Mouse (Mus musculus): ENCODE measurements around the gene Teddm2. TPM values are rescaled to one million over a fixed set of nuclear protein-coding genes. Genes with fewer than 3 reads are reported as not detected.
"Not testable (repeated sequence)": the region's sequence is repeated elsewhere in the genome, so short reads cannot be mapped to it uniquely, and the experiment has no call there.

Gene Teddm2
- total RNA-seq, 2 experiments from 2014 or later, result 3.6 to 3.9 TPM

- DNase-seq (ENCODE audit: low spot score in 2 of 2), result no peak
- intact Hi-C loops (cut with DNase I), result no loop called here
These were observed 8.2 kb upstream of the Teddm2 start for GRCm38 (mm10) chr1:153908208-153908607.

GRCm38 (mm10) chr1:153905884-153906283 lies 5.9 kb upstream of the Teddm2 start:
- intact Hi-C loops (cut with DNase I), result no loop called here
- no peak for DNase-seq (ENCODE audit: low spot score in 2 of 2)

GRCm38 (mm10) chr1:153904236-153904635 lies 4.2 kb upstream of the Teddm2 start:
- no peak for DNase-seq (ENCODE audit: low spot score in 2 of 2)
- intact Hi-C loops (cut with DNase I), result no loop called here

GRCm38 (mm10) chr1:153903006-153903405 lies 3.0 kb upstream of the Teddm2 start:
- no peak for DNase-seq (ENCODE audit: low spot score in 2 of 2)
- intact Hi-C loops (cut with DNase I), result no loop called here

GRCm38 (mm10) chr1:153900860-153901730 lies 1.1 kb upstream of the Teddm2 start:
- intact Hi-C loops (cut with DNase I), result no loop called here
- no peak for DNase-seq (ENCODE audit: low spot score in 2 of 2)

GRCm38 (mm10) chr1:153900381-153900780 lies 353 bp upstream of the Teddm2 start:
- DNase-seq (ENCODE audit: low spot score in 2 of 2), result no peak
- intact Hi-C loops (cut with DNase I), result no loop called here

GRCm38 (mm10) chr1:153898989-153899730 lies 868 bp downstream of the Teddm2 start:
- no peak for DNase-seq (ENCODE audit: low spot score in 2 of 2)
- intact Hi-C loops (cut with DNase I), result loop anchor here (1.0 to 5.0 kb wide), 2 partner anchors 133 to 828 kb away; no protein-coding TSS in a partner anchor

- no peak for DNase-seq (ENCODE audit: low spot score in 2 of 2)
- intact Hi-C loops (cut with DNase I), result loop anchor here (1.0 to 5.0 kb wide), 2 partner anchors 221 to 830 kb away; no protein-coding TSS in a partner anchor
These were observed 2.8 kb downstream of the Teddm2 start for GRCm38 (mm10) chr1:153897196-153897595.

- intact Hi-C loops (cut with DNase I), result loop anchor here (1.0 to 5.0 kb wide), 2 partner anchors 286 to 832 kb away; no protein-coding TSS in a partner anchor
- peak; percentile 69 to 80 for DNase-seq (ENCODE audit: low spot score in 2 of 2)
These were observed 5.0 kb downstream of the Teddm2 start for GRCm38 (mm10) chr1:153894979-153895378.

GRCm38 (mm10) chr1:153894201-153894893 lies 5.7 kb downstream of the Teddm2 start:
- DNase-seq (ENCODE audit: low spot score in 2 of 2), result no peak
- intact Hi-C loops (cut with DNase I), result no loop called here

GRCm38 (mm10) chr1:153893746-153894145 lies 6.3 kb downstream of the Teddm2 start:
- intact Hi-C loops (cut with DNase I), result no loop called here
- DNase-seq (ENCODE audit: low spot score in 2 of 2), result no peak

GRCm38 (mm10) chr1:153891442-153891841 lies 8.6 kb downstream of the Teddm2 start, which contains the start of gene Teddm1a:
TSS of gene Teddm1a (plus strand) at chr1:153891742.
- DNase-seq (ENCODE audit: low spot score in 2 of 2), result no peak
- intact Hi-C loops (cut with DNase I), result no loop called here

- no peak for DNase-seq (ENCODE audit: low spot score in 2 of 2)
These were observed 9.9 kb downstream of the Teddm2 start for GRCm38 (mm10) chr1:153890121-153890520.

GRCm38 (mm10) chr1:153886024-153886633 lies 13.9 kb downstream of the Teddm2 start:
- intact Hi-C loops (cut with DNase I), result no loop called here
- no peak for DNase-seq (ENCODE audit: low spot score in 2 of 2)

More at GRCm38 (mm10) chr1:153890121-153890520, 9.9 kb downstream of the Teddm2 start:
- intact Hi-C loops (cut with DNase I), result no loop called here

GRCm38 (mm10) chr1:153880391-153880790 lies 19.6 kb downstream of the Teddm2 start:
- intact Hi-C loops (cut with DNase I); DNase-seq (ENCODE audit: low spot score in 2 of 2): not testable (repeated sequence)

GRCm38 (mm10) chr1:153874045-153874444 lies 26.0 kb downstream of the Teddm2 start, which contains the start of gene Teddm1b:
TSS of gene Teddm1b (plus strand) at chr1:153874345.
- no peak for DNase-seq (ENCODE audit: low spot score in 2 of 2)
- intact Hi-C loops (cut with DNase I), result no loop called here

- no peak for DNase-seq (ENCODE audit: low spot score in 2 of 2)
- intact Hi-C loops (cut with DNase I), result no loop called here
These were observed 44.1 kb downstream of the Teddm2 start for GRCm38 (mm10) chr1:153855946-153856345.

GRCm38 (mm10) chr1:153852696-153853095 lies 47.3 kb downstream of the Teddm2 start:
- intact Hi-C loops (cut with DNase I); DNase-seq (ENCODE audit: low spot score in 2 of 2): not testable (repeated sequence)

- intact Hi-C loops (cut with DNase I), result loop anchor here (5.0 kb wide), 1 partner anchor 100 kb away; the partner anchor contains the start of gene Rnasel
- DNase-seq (ENCODE audit: low spot score in 2 of 2), result no peak
These were observed 53.2 kb downstream of the Teddm2 start for GRCm38 (mm10) chr1:153846867-153847266.

All from left cerebral cortex, postnatal 36 days (tissue).